Mouse (Mus musculus): ENCODE measurements around the gene A730071L15Rik. TPM values are rescaled to one million over a fixed set of nuclear protein-coding genes. Genes with fewer than 3 reads are reported as not detected.

The A730071L15Rik gene
- total RNA-seq, 2 experiments from 2014 or later = 0.56 TPM; not detected in 1

GRCm38 (mm10) chr11:6165391-6166081 is 34.3 kb upstream of the A730071L15Rik start:
- no peak overlapping the region for H3K4me3 ChIP-seq
- no peak for DNase-seq (ENCODE audit: extremely low spot score in 1 of 2, low spot score in 2 of 2)
- TF ChIP-seq CTCF (IDR thresholded peaks at IDR 0.05) = no peak
- no peak overlapping the region for H3K27ac ChIP-seq
- intact Hi-C loops (cut with DNase I) = no loop called here

GRCm38 (mm10) chr11:6166351-6166750 is 33.5 kb upstream of the A730071L15Rik start:
- Histone ChIP-seq H3K27ac (no peak overlapping the region), H3K4me3 (no peak overlapping the region)
- no peak for TF ChIP-seq CTCF (IDR thresholded peaks at IDR 0.05)
- no peak for DNase-seq (ENCODE audit: extremely low spot score in 1 of 2, low spot score in 2 of 2)
- intact Hi-C loops (cut with DNase I) = no loop called here

GRCm38 (mm10) chr11:6169041-6169663 is 30.7 kb upstream of the A730071L15Rik start:
- H3K27ac ChIP-seq = no peak overlapping the region
- no peak for DNase-seq (ENCODE audit: extremely low spot score in 1 of 2, low spot score in 2 of 2)
- no peak overlapping the region for H3K4me3 ChIP-seq
- no peak for TF ChIP-seq CTCF (IDR thresholded peaks at IDR 0.05)
- intact Hi-C loops (cut with DNase I) = no loop called here

- Histone ChIP-seq H3K4me3 (no peak overlapping the region), H3K27ac (peak overlapping the region; percentile 3)
- intact Hi-C loops (cut with DNase I) = loop anchor here (1.0 kb wide), 1 partner anchor 54 kb away; no protein-coding TSS in a partner anchor
- no peak for DNase-seq (ENCODE audit: extremely low spot score in 1 of 2, low spot score in 2 of 2)
- TF ChIP-seq CTCF (IDR thresholded peaks at IDR 0.05) = no peak
Observed at GRCm38 (mm10) chr11:6174719-6175118, 25.1 kb upstream of the A730071L15Rik start.

GRCm38 (mm10) chr11:6175506-6175905 is 24.3 kb upstream of the A730071L15Rik start:
- TF ChIP-seq CTCF (IDR thresholded peaks at IDR 0.05) = no peak
- Histone ChIP-seq H3K4me3 (no peak overlapping the region), H3K27ac (no peak overlapping the region)
- DNase-seq (ENCODE audit: extremely low spot score in 1 of 2, low spot score in 2 of 2) = no peak
- intact Hi-C loops (cut with DNase I) = loop anchor here (1.0 kb wide), 1 partner anchor 55 kb away; no protein-coding TSS in a partner anchor

GRCm38 (mm10) chr11:6177781-6178420 is 21.9 kb upstream of the A730071L15Rik start:
- intact Hi-C loops (cut with DNase I) = loop anchor here (2.0 kb wide), 1 partner anchor 113 kb away; no protein-coding TSS in a partner anchor
- no peak for DNase-seq (ENCODE audit: extremely low spot score in 1 of 2, low spot score in 2 of 2)
- Histone ChIP-seq H3K27ac (no peak overlapping the region; the same call in 1 of the 2 replicates), H3K4me3 (no peak overlapping the region)
- TF ChIP-seq CTCF (IDR thresholded peaks at IDR 0.05) = no peak

GRCm38 (mm10) chr11:6178673-6179166 is 21.1 kb upstream of the A730071L15Rik start:
- no peak; the same call in 1 of the 2 replicates for TF ChIP-seq CTCF (IDR thresholded peaks at IDR 0.05)
- intact Hi-C loops (cut with DNase I) = loop anchor here (2.0 kb wide), 1 partner anchor 114 kb away; no protein-coding TSS in a partner anchor
- Histone ChIP-seq H3K4me3 (no peak overlapping the region), H3K27ac (peak overlapping the region; percentile 77)
- DNase-seq (ENCODE audit: extremely low spot score in 1 of 2, low spot score in 2 of 2) = peak; percentile 39 to 49

- intact Hi-C loops (cut with DNase I) = loop anchor here (2.0 kb wide), 1 partner anchor 114 kb away; no protein-coding TSS in a partner anchor
- Histone ChIP-seq H3K27ac (peak overlapping the region; percentile 77), H3K4me3 (no peak overlapping the region)
- DNase-seq (ENCODE audit: extremely low spot score in 1 of 2, low spot score in 2 of 2) = peak in 1 of 2 experiments; percentile 39
- TF ChIP-seq CTCF (IDR thresholded peaks at IDR 0.05) = no peak; the same call in 1 of the 2 replicates
Observed at GRCm38 (mm10) chr11:6179194-6179593, 20.6 kb upstream of the A730071L15Rik start.

- Histone ChIP-seq H3K27ac (no peak overlapping the region), H3K4me3 (no peak overlapping the region)
- no peak for TF ChIP-seq CTCF (IDR thresholded peaks at IDR 0.05)
- intact Hi-C loops (cut with DNase I) = no loop called here
- no peak for DNase-seq (ENCODE audit: extremely low spot score in 1 of 2, low spot score in 2 of 2)
Observed at GRCm38 (mm10) chr11:6180811-6181399, 18.9 kb upstream of the A730071L15Rik start.

- no peak for DNase-seq (ENCODE audit: extremely low spot score in 1 of 2, low spot score in 2 of 2)
- Histone ChIP-seq H3K4me3 (no peak overlapping the region), H3K27ac (no peak overlapping the region)
- TF ChIP-seq CTCF (IDR thresholded peaks at IDR 0.05) = no peak
- intact Hi-C loops (cut with DNase I) = no loop called here
Observed at GRCm38 (mm10) chr11:6183246-6183645, 16.6 kb upstream of the A730071L15Rik start.

GRCm38 (mm10) chr11:6184202-6184935 is 15.5 kb upstream of the A730071L15Rik start:
- intact Hi-C loops (cut with DNase I) = no loop called here
- H3K4me3 ChIP-seq = no peak overlapping the region
- no peak for TF ChIP-seq CTCF (IDR thresholded peaks at IDR 0.05)
- DNase-seq (ENCODE audit: extremely low spot score in 1 of 2, low spot score in 2 of 2) = no peak
- peak overlapping the region; percentile 40 for H3K27ac ChIP-seq
